Mouse (Mus musculus): ENCODE data around the gene Dlg4.

DNA sequence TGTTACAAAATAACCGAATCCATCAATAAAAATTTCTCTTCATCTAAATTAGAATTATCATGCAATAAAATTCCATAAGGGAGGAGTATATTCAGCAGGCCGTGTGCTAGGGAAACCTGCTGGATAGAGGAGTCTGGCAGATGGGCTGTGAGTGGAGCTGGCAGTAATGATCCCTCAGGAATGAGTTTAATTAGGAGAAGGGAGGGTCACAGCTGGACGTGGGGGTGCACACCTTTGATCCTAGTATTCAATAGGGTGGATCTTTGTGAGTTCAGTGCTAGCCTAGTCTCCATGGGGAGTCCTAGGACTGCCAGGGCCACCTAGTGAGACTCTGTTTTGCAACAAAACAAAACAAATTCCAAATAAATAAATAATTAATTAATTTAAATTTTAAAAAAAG lies 51.5 kb downstream of the Dlg4 start:
- TF ChIP-seq CTCF (conservative IDR thresholded peaks at IDR 0.05 in 1 of 2, IDR thresholded peaks at IDR 0.05 in 1 of 2; ENCODE audit: low read depth in 2 of 2, low read length in 2 of 2) (no peak), BHLHE40 (IDR thresholded peaks at IDR 0.05; ENCODE audit: low read depth, low read length) (no peak), MAX (IDR thresholded peaks at IDR 0.05; ENCODE audit: low read length) (no peak), E2F4 (IDR thresholded peaks at IDR 0.05; ENCODE audit: insufficient replicate concordance, low read depth, low read length) (no peak), ZNF384 (IDR thresholded peaks at IDR 0.05; ENCODE audit: low read depth, low read length) (no peak), MXI1 (IDR thresholded peaks at IDR 0.05; ENCODE audit: low read depth, low read length) (no peak), EP300 (IDR thresholded peaks at IDR 0.05; ENCODE audit: low read length) (no peak), POLR2A (IDR thresholded peaks at IDR 0.05; ENCODE audit: low read depth, low read length) (no peak), ELF1 (IDR thresholded peaks at IDR 0.05; ENCODE audit: low read depth, low read length) (no peak), MEF2A (IDR thresholded peaks at IDR 0.05; ENCODE audit: borderline replicate concordance, low read depth, low read length) (no peak), ZKSCAN1 (IDR thresholded peaks at IDR 0.05; ENCODE audit: borderline replicate concordance, low read depth, low read length) (no peak), NRF1 (IDR thresholded peaks at IDR 0.05; ENCODE audit: low read depth, low read length) (no peak), RCOR1 (conservative IDR thresholded peaks at IDR 0.05; ENCODE audit: low read depth, low read length) (no peak), CHD2 (IDR thresholded peaks at IDR 0.05; ENCODE audit: low read length) (no peak)

All from CH12.LX (cell line).